Mouse (Mus musculus) gastrocnemius, adult 2 months (tissue): ENCODE data around the gene Adarb2. TPM values are rescaled to one million over a fixed set of nuclear protein-coding genes. Genes with fewer than 3 reads are reported as not detected.

Experiments
- DNase-seq: peaks from one replicate; pipeline ENCODE4 v3.0.0; 2022
- H3K27ac ChIP-seq: fragments of 200-600 bp; 2 replicates; pipeline ENCODE4 v1.8.1; 2022; ENCODE audit warnings: mild to moderate bottlenecking
- H3K4me3 ChIP-seq: fragments of 200-600 bp; 2 replicates; pipeline ENCODE4 v1.8.1; 2022; ENCODE audit warnings: mild to moderate bottlenecking, moderate library complexity
- CTCF ChIP-seq: fragments of 200-600 bp; IDR thresholded peaks from 2 replicates; pipeline ENCODE4 v1.8.1; 2022; ENCODE audit warnings: antibody characterized with exemption, mild to moderate bottlenecking, moderate library complexity
- intact Hi-C: fragments of 180-260 bp; cut with DNase I; formaldehyde crosslinking; loops from one replicate; pipeline ENCODE4 v1.15.1; 2025
- total RNA-seq, 2 experiments: library from RNA; stranded (reverse); gene quantifications; 2 replicates each; pipeline ENCODE4 v1.2.3; 2021

The Adarb2 gene
- total RNA-seq, 2 experiments from 2014 or later: not detected

- no peak for TF ChIP-seq CTCF
- no peak overlapping the region for H3K4me3 ChIP-seq
- no peak overlapping the region for H3K27ac ChIP-seq
- intact Hi-C loops: no loop called here
- no peak for DNase-seq
These were observed 439.4 kb downstream of the Adarb2 start for GRCm38 (mm10) chr13:8642084-8642483.

GRCm38 (mm10) chr13:8643920-8644319 is 441.3 kb downstream of the Adarb2 start:
- TF ChIP-seq CTCF: no peak
- Histone ChIP-seq H3K27ac (no peak overlapping the region), H3K4me3 (no peak overlapping the region)
- intact Hi-C loops: no loop called here
- no peak for DNase-seq

- H3K27ac ChIP-seq: no peak overlapping the region
- H3K4me3 ChIP-seq: no peak overlapping the region
- no peak for DNase-seq
- no peak for TF ChIP-seq CTCF
- intact Hi-C loops: no loop called here
These were observed 442.4 kb downstream of the Adarb2 start for GRCm38 (mm10) chr13:8644805-8645679.

DNA sequence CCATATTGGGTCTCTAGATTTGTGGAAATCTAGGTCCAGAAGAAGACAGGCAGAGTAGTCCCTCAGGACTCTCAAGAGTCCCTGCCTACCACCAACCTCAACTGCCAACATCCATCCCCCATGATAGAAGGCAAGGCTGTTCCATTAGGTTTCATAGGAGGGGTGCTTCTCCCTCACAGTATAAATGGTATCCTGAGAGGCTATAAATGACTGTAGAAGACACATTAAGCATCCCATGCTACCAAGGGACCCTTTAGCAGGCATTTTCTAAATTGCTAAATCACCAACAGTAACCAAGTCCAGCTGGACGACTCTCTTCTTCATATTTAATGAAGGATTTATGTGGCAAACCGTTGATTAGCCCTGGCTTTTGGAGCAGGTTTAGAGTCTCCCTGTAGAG is 446.6 kb downstream of the Adarb2 start:
- H3K4me3 ChIP-seq: no peak overlapping the region
- TF ChIP-seq CTCF: no peak
- intact Hi-C loops: no loop called here
- H3K27ac ChIP-seq: no peak overlapping the region
- DNase-seq: no peak

DNA sequence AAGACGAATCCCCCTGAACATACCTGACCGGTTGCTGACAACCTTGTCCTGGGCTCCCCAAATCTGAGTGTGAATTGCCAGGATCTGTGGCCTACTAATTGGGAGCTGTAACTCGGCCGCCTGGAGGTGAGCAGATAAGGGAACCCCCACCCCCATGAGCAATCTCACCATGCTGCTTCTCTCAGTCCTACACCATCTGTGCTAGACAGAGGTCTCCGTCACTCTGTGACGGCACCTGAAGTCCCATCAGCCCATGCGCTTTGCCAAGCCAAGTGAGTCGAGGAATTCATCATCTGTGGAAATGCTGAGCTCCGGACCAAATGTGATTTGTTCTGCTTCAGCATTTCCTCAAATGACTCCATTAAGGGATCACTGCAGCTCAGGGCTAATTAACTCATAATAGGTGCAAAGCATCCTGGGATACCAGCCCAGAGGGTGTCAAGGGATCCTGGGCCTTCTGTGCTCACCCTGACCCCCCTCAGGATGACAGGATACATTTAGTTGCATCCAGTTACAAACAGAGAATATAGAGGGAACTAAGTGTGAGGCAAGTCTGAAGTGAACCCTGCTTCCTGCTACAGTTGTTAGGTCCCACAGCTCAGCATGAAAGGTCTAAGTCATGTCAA is 462.1 kb downstream of the Adarb2 start:
- intact Hi-C loops: no loop called here
- Histone ChIP-seq H3K27ac (no peak overlapping the region), H3K4me3 (no peak overlapping the region)
- DNase-seq: no peak
- no peak for TF ChIP-seq CTCF

DNA sequence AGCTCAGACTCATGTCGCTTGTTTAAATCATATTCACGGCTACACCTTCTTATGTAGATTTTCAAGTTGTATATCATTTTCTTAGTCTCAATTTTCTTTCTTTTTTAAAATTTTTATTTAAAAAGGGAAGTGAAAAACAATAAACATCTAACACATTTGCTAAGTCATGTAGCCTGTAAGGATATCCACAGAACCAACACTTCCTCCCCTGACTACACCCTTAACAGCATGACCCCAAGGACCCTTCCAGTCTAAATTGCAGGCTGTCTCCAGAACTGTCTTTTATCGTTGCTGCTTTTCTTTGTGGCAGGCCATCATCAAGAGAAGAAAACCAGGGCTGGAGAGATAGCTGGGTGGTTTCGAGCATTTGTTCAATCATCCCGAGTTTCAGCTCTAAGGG is 474.5 kb downstream of the Adarb2 start:
- Histone ChIP-seq H3K4me3 (no peak overlapping the region), H3K27ac (no peak overlapping the region)
- no peak for TF ChIP-seq CTCF
- intact Hi-C loops: no loop called here
- no peak for DNase-seq

GRCm38 (mm10) chr13:8680470-8681129 is 477.9 kb downstream of the Adarb2 start:
- Histone ChIP-seq H3K4me3 (no peak overlapping the region), H3K27ac (no peak overlapping the region)
- intact Hi-C loops: no loop called here
- no peak for DNase-seq
- TF ChIP-seq CTCF: no peak

DNA sequence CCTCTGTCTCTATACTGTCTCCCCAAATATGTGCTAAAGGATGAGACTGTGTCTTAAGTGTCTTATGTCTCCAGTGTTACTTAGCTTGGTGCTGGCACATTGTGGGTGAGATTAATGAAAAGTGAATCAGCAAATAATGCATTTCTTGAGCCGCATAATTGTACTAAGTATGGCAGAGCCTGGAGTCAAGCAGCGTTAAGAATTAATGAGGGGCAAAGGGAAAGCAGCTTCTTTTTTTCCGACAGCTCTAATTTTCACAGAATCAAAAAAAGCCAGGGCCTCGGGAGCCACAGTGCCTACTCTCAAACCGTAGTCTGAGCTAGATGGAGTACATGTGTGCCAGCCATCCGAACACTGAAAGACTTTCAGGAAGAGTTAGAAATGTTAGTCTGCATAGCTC is 488.8 kb downstream of the Adarb2 start:
- H3K27ac ChIP-seq: no peak overlapping the region
- intact Hi-C loops: no loop called here
- DNase-seq: no peak
- no peak overlapping the region for H3K4me3 ChIP-seq
- no peak for TF ChIP-seq CTCF

DNA sequence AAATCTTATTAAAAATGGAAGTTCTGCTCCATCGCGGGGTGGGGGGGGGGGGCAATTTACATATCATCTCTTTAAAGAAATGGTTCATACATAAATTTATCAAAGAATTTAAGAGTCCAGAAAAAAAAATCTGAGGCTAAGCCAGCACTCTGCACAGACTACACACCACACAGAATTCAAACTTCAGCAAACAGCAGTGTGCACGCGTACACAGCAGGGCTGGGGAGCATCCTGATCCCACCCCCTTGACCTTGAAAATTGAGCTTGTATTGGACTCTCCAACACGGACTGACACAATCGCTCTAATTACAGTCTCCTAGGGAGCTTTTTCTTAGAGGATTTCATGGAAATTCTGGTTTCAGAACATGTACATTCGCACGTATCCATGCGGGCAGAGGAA is 490.1 kb downstream of the Adarb2 start:
- intact Hi-C loops: no loop called here
- no peak overlapping the region for H3K27ac ChIP-seq
- no peak for DNase-seq
- no peak for TF ChIP-seq CTCF
- H3K4me3 ChIP-seq: no peak overlapping the region

DNA sequence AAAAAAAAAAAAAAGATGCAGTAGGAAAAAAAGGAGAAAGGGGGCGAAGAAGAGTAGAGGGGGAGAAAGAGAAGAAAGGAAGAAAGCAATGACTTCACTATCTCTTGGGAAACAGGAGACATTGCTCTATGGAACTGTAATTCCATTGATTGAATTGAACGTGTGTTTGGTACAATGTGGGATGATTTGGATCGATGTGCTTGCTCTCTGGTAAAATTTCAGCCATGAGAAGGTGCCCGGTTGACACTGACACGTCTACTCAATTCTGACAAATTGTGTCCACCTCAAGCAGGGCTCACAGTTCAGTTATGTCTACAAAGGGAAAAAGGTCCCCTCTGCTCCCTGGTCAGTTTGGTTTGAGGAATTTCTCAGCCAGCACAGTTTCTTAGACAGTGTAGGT is 495.8 kb downstream of the Adarb2 start:
- H3K27ac ChIP-seq: no peak overlapping the region
- DNase-seq: no peak
- no peak overlapping the region for H3K4me3 ChIP-seq
- TF ChIP-seq CTCF: no peak
- intact Hi-C loops: no loop called here

DNA sequence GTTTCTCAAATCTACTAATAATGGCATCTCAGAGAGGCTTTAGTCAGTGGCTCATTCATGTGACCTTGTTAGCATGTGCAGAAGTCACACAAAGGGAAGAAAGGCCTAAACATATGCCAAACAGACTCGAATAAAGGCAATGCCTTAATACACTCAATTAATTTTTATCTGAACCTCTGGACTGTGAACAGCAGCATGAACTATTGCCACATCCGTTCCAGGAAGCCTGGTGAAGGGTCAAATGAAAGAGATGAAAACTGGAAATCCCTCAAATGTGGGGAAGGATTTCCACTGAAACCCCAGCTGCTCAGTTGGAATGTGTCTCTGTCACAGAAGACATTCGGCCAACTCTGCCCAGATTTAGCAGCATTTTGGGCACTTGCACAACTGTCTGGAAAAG is 497.2 kb downstream of the Adarb2 start:
- intact Hi-C loops: no loop called here
- H3K4me3 ChIP-seq: no peak overlapping the region
- TF ChIP-seq CTCF: no peak
- H3K27ac ChIP-seq: no peak overlapping the region
- DNase-seq: no peak

- Histone ChIP-seq H3K27ac (no peak overlapping the region), H3K4me3 (no peak overlapping the region)
- no peak for TF ChIP-seq CTCF
- no peak for DNase-seq
- intact Hi-C loops: no loop called here
These were observed 498.3 kb downstream of the Adarb2 start for GRCm38 (mm10) chr13:8700981-8701380.

DNA sequence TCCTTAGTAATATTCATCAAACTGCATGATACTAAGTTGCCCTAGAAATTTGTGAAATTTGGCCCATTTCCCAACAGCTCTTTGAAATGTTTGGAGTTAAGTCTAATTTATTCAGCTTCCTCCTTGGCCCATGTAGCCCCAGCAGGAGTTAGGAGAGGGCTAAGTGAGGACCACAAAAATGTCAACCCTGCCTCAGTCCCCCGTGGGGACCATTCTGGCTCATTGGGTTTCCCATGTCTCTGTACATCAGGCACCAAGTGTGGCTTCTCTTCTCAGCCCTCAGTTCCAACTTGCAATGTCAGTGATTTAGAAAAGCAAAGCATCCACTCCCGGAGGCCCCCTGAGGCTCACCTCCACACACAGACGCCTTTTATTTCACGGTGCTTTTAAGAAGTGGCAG is 502.6 kb downstream of the Adarb2 start:
- no peak for TF ChIP-seq CTCF
- H3K27ac ChIP-seq: no peak overlapping the region
- H3K4me3 ChIP-seq: no peak overlapping the region
- intact Hi-C loops: no loop called here
- no peak for DNase-seq

DNA sequence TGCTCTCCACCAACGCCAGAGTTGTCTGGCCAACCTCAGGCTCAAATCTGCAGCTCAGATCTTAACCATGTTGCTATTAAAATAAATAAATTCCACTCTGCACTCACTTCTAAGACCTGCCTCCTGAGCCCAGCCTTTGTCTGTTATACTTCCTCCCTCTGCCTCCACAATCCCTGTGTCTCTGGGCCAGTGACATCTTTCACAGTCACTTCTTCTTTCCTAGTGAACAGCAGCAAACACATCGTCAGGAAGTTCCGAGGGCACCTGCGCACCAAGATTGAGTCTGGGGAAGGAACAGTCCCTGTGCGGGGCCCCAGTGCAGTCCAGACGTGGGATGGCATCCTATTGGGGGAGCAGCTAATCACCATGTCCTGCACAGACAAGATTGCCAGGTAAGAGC is 510.7 kb downstream of the Adarb2 start:
- H3K27ac ChIP-seq: no peak overlapping the region
- TF ChIP-seq CTCF: no peak
- intact Hi-C loops: no loop called here
- DNase-seq: no peak
- H3K4me3 ChIP-seq: no peak overlapping the region
